Mouse (Mus musculus) right cerebral cortex, adult 18-20 months (tissue): ENCODE measurements around the gene Gm42906.

Source experiments
- DNase-seq: peaks from one replicate; pipeline ENCODE4 v3.0.0; 2022; ENCODE audit warnings: mixed read lengths

The Gm42906 gene

GRCm38 (mm10) chr5:151293591-151293990 is 134.4 kb downstream of the Gm42906 start:
- no peak for DNase-seq

- no peak for DNase-seq
Measured at GRCm38 (mm10) chr5:151292310-151292709, 135.7 kb downstream of the Gm42906 start.

GRCm38 (mm10) chr5:151286331-151286730 is 141.6 kb downstream of the Gm42906 start:
- no peak for DNase-seq

GRCm38 (mm10) chr5:151279531-151279930 is 148.4 kb downstream of the Gm42906 start:
- DNase-seq = no peak

- no peak for DNase-seq
Measured at GRCm38 (mm10) chr5:151277927-151278326, 150.0 kb downstream of the Gm42906 start.

- no peak for DNase-seq
Measured at GRCm38 (mm10) chr5:151275986-151276385, 152.0 kb downstream of the Gm42906 start.

- DNase-seq = no peak
Measured at GRCm38 (mm10) chr5:151274265-151274664, 153.7 kb downstream of the Gm42906 start.

- no peak for DNase-seq
Measured at GRCm38 (mm10) chr5:151270815-151271214, 157.1 kb downstream of the Gm42906 start.

- no peak for DNase-seq
Measured at GRCm38 (mm10) chr5:151266896-151267634, 160.9 kb downstream of the Gm42906 start.

- DNase-seq = no peak
Measured at GRCm38 (mm10) chr5:151261558-151261957, 166.4 kb downstream of the Gm42906 start.

- DNase-seq = no peak
Measured at GRCm38 (mm10) chr5:151252213-151252612, 175.8 kb downstream of the Gm42906 start.

GRCm38 (mm10) chr5:151251656-151252055 is 176.3 kb downstream of the Gm42906 start:
- DNase-seq = no peak

GRCm38 (mm10) chr5:151248671-151249620 is 179.0 kb downstream of the Gm42906 start:
- DNase-seq = peak; percentile 28

- DNase-seq = no peak
Measured at GRCm38 (mm10) chr5:151248084-151248483, 179.9 kb downstream of the Gm42906 start.

GRCm38 (mm10) chr5:151247115-151247875 is 180.7 kb downstream of the Gm42906 start:
- DNase-seq = no peak

GRCm38 (mm10) chr5:151246287-151246686 is 181.7 kb downstream of the Gm42906 start:
- no peak for DNase-seq

- no peak for DNase-seq
Measured at GRCm38 (mm10) chr5:151245571-151245970, 182.4 kb downstream of the Gm42906 start.

GRCm38 (mm10) chr5:151238730-151239129 is 189.2 kb downstream of the Gm42906 start:
- no peak for DNase-seq

- no peak for DNase-seq
Measured at GRCm38 (mm10) chr5:151236411-151236810, 191.6 kb downstream of the Gm42906 start.

- DNase-seq = peak; percentile 40
Measured at GRCm38 (mm10) chr5:151233400-151234031, 194.4 kb downstream of the Gm42906 start, which contains the start of gene Stard13. Gene Stard13 (minus strand): TSS chr5:151233836.

GRCm38 (mm10) chr5:151232576-151233299 is 195.2 kb downstream of the Gm42906 start:
- no peak for DNase-seq

GRCm38 (mm10) chr5:151231861-151232260 is 196.1 kb downstream of the Gm42906 start:
- DNase-seq = no peak
